ENCODE assay signal across 9 mouse cellular contexts in the genomic region with DNA sequence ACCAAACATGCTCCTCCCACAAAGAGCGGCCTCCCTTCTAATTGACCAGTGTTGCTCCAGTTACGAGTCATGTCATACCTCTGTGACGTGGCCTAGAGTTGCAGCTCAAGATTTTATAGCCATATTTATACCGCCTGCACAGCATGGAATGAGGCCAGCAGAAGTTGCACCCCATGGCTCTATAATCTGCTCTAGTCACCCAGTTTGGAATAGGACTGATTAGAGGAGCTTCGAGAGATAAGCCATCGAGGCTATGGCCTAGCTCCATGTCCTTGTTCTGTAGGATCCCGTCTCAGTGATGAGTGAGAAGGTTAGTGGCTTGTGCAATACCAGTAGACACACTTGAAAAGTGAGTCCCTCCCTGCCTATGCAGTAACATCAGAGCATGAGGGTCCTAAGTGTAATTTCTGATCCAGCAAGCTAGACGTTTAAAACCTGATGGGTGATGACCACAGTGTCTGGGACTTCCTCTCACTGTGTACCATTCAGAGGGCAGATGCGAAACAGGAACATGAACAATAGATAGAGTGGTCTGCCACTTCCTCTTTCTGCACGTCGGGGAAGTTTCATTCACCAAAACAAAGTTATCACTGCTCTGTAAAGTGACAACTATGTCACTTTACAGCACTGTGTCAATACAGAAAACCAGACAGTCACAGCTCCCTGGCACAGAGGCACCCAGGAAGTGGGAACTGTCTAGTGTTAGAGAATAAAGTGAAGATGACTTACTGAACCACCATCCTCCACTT. TPM values are rescaled to one million over a fixed set of nuclear protein-coding genes. Genes with fewer than 3 reads are reported as not detected.
A peak's percentile ranks its signal among the peaks of the same experiment; 100 is the strongest.
DNase-seq lines count a peak whose midpoint lies in the region; ATAC-seq and TF ChIP-seq lines count a peak whose summit lies in the region.
"Had no signal": no experiment of that assay in that cellular context is flagged by ENCODE, and none has a peak within 500 bp of the region (broad histone marks: within the 10 kb centered on the region; RNA-seq: fewer than 3 reads in every experiment).

No protein-coding gene starts in this region.

- in situ Hi-C loops in CH12.LX (cut with MboI; ENCODE audit: low pct_ligation_motif_present, low pct_unique_long_range_greater_than_20kb, low sequenced_read_pairs) = no loop called here

- dilution Hi-C loops in CH12.LX (cut with MboI; ENCODE audit: extremely low pct_ligation_motif_present, extremely low pct_unique_long_range_greater_than_20kb, low sequenced_read_pairs) = no loop called here

- peak; percentile 21; the same call in 1 of the 2 replicates for ATAC-seq in liver, embryonic 14.5 days (ENCODE audit: insufficient read depth)
- ATAC-seq in cerebellum, adult (ENCODE audit: insufficient number of reproducible peaks, low FRiP score, low TSS enrichment) = no peak

- H3K9me3 ChIP-seq in CH12.LX (replicated peaks; ENCODE audit: low read length) = no peaks in the 10 kb centered on the region
- H3K9me3 ChIP-seq in liver, embryonic 14.5 days (ENCODE audit: control insufficient read depth, low read length) = no peaks in the 10 kb centered on the region
- H3K9me3 ChIP-seq: embryonic facial prominence, embryonic 12.5 days had no signal

- no peak for TF ChIP-seq POLR2A in CH12.LX (IDR thresholded peaks at IDR 0.05; ENCODE audit: low read depth, low read length)

- peak overlapping the region; percentile 46; the same call in 1 of the 2 replicates for H3K4me2 ChIP-seq in CH12.LX (ENCODE audit: insufficient read depth, low read depth, poor library complexity, severe bottlenecking)
- no peak overlapping the region for H3K4me2 ChIP-seq in liver, embryonic 14.5 days (ENCODE audit: low read depth)
- H3K4me2 ChIP-seq: embryonic facial prominence, embryonic 12.5 days had no signal

- peak; percentile 56 for DNase-seq in CD4-positive helper T cell, adult 2 months (ENCODE audit: low read depth, low spot score)
- DNase-seq in CH12.LX (ENCODE audit: extremely low read depth) = peak; percentile 83
- peak in 1 of 3 experiments; percentile 40 for DNase-seq in liver, embryonic 14.5 days (ENCODE audit: low read depth in 3 of 3, low spot score in 3 of 3)
- peak; percentile 7 for DNase-seq in spleen, adult 12 weeks (ENCODE audit: low spot score)
- DNase-seq in left cerebral cortex, postnatal 10 days (ENCODE audit: extremely low spot score in 1 of 2, low spot score in 2 of 2) = no peak
- DNase-seq in MN1 (ENCODE audit: low spot score) = no peak
- DNase-seq: gastrocnemius, postnatal 10 days had no signal

- TF ChIP-seq CTCF in CH12.LX (conservative IDR thresholded peaks at IDR 0.05 in 1 of 2, IDR thresholded peaks at IDR 0.05 in 1 of 2; ENCODE audit: low read depth in 2 of 2, low read length in 2 of 2) = no peak
- TF ChIP-seq CTCF in liver, embryonic 14.5 days (IDR thresholded peaks at IDR 0.05; ENCODE audit: low read depth) = no peak

- H3K4me1 ChIP-seq in CH12.LX (ENCODE audit: control insufficient read depth in 1 of 2, insufficient read depth in 2 of 2) = peaks cover 22 to 48% of the 10 kb centered on the region in 2 experiments
- peaks cover 0 to 15% of the 10 kb centered on the region in 2 experiments; a peak in 2 of 4 replicates for H3K4me1 ChIP-seq in liver, embryonic 14.5 days (replicated peaks; ENCODE audit: control insufficient read depth in 2 of 2, insufficient read depth in 2 of 2, low read length in 1 of 2)
- H3K4me1 ChIP-seq: embryonic facial prominence, embryonic 12.5 days had no signal

- no peaks in the 10 kb centered on the region for H3K27me3 ChIP-seq in CH12.LX (replicated peaks)
- no peaks in the 10 kb centered on the region for H3K27me3 ChIP-seq in liver, embryonic 14.5 days (ENCODE audit: control insufficient read depth, insufficient read depth, low read length)
- H3K27me3 ChIP-seq: embryonic facial prominence, embryonic 12.5 days had no signal

- no peaks in the 10 kb centered on the region for H3K36me3 ChIP-seq in CH12.LX (replicated peaks in 1 of 2; ENCODE audit: control insufficient read depth in 1 of 2, insufficient read depth in 1 of 2, low read length in 1 of 2)
- no peaks in the 10 kb centered on the region for H3K36me3 ChIP-seq in liver, embryonic 14.5 days (replicated peaks; ENCODE audit: control insufficient read depth, insufficient read depth, low read depth)
- H3K36me3 ChIP-seq: embryonic facial prominence, embryonic 12.5 days had no signal

- no peak overlapping the region for H3K9ac ChIP-seq in CH12.LX (ENCODE audit: insufficient read depth, low read depth)
- no peak overlapping the region for H3K9ac ChIP-seq in liver, embryonic 14.5 days (replicated peaks)
- H3K9ac ChIP-seq: embryonic facial prominence, embryonic 12.5 days had no signal

- no peak overlapping the region for H3K27ac ChIP-seq in CH12.LX (ENCODE audit: insufficient read depth, low read depth)
- H3K27ac ChIP-seq in liver, embryonic 14.5 days = no peak overlapping the region
- H3K27ac ChIP-seq: embryonic facial prominence, embryonic 12.5 days had no signal

- intact Hi-C loops in left cerebral cortex, postnatal 10 days (cut with DNase I) = no loop called here

- TF ChIP-seq RAD21 in CH12.LX (IDR thresholded peaks at IDR 0.05; ENCODE audit: low read depth, low read length) = no peak

- TF ChIP-seq EP300 in CH12.LX (IDR thresholded peaks at IDR 0.05; ENCODE audit: low read length) = peak; percentile 84
- TF ChIP-seq EP300 in liver, embryonic 14.5 days (IDR thresholded peaks at IDR 0.05; ENCODE audit: low read depth) = no peak

- WGBS in liver, embryonic 14.5 days (ENCODE audit: insufficient replicate concordance) = 20% methylated on average over 11 of the region's 11 CpGs

- H3K79me2 ChIP-seq in CH12.LX (replicated peaks; ENCODE audit: control insufficient read depth, extremely low read depth, insufficient read depth, poor library complexity, severe bottlenecking) = no peaks in the 10 kb centered on the region

- no peak overlapping the region for H3K4me3 ChIP-seq in CH12.LX (replicated peaks in 1 of 3; ENCODE audit: low read depth in 2 of 3, low read length in 2 of 3, poor library complexity in 1 of 3)
- no peak overlapping the region for H3K4me3 ChIP-seq in liver, embryonic 14.5 days (ENCODE audit: insufficient read depth in 1 of 2, low read depth in 2 of 2, low read length in 2 of 2)
- H3K4me3 ChIP-seq: embryonic facial prominence, embryonic 12.5 days had no signal

TF ChIP-seq in CH12.LX, 34 proteins besides CTCF, POLR2A, EP300 and RAD21:
- 0 out of 2 replicates have a peak, but pooled peaks have one; percentile 19 for TF ChIP-seq HCFC1 (IDR thresholded peaks at IDR 0.05; ENCODE audit: low read depth, low read length)
- TF ChIP-seq MYC (IDR thresholded peaks at IDR 0.05; ENCODE audit: low read depth, low read length) = no peak
- TF ChIP-seq ETS1 (conservative IDR thresholded peaks at IDR 0.05; ENCODE audit: low read depth, low read length) = peak; percentile 27
- peak; percentile 86 for TF ChIP-seq IRF4 (IDR thresholded peaks at IDR 0.05; ENCODE audit: low read depth, low read length)
- TF ChIP-seq SIN3A (IDR thresholded peaks at IDR 0.05; ENCODE audit: low read length) = peak; percentile 16; the same call in 1 of the 2 replicates
- TF ChIP-seq ELF1 (IDR thresholded peaks at IDR 0.05; ENCODE audit: low read depth, low read length) = peak; percentile 75
- TF ChIP-seq BHLHE40 (IDR thresholded peaks at IDR 0.05; ENCODE audit: low read depth, low read length) = peak; percentile 72
- TF ChIP-seq CHD2 (IDR thresholded peaks at IDR 0.05; ENCODE audit: low read length) = no peak
- no peak for TF ChIP-seq TBP (conservative IDR thresholded peaks at IDR 0.05; ENCODE audit: low read depth, low read length)
- no peak for TF ChIP-seq GABPA (IDR thresholded peaks at IDR 0.05; ENCODE audit: insufficient replicate concordance, low read depth, low read length)
- peak; percentile 41; the same call in 1 of the 2 replicates for TF ChIP-seq MXI1 (IDR thresholded peaks at IDR 0.05; ENCODE audit: low read depth, low read length)

RNA-seq across cellular contexts. Expression of a gene that starts 18.5 kb away (rescaled TPM):
- total RNA-seq in CH12.LX (2012; rRNA removed) (not detected in 2 replicates), CH12.LX (2014; rRNA removed) (0.07 and 0.47 TPM in 2 replicates)
- 0.07 TPM in 1 of 2 replicates, not detected in the other for polyA plus RNA-seq in CH12.LX (2012; ENCODE audit: insufficient read length, low read depth)
- polyA plus RNA-seq in liver, embryonic 14.5 days (2012; rRNA removed) = 3.1 and 3.8 TPM in 2 replicates
- 9.1 and 9.8 TPM in 2 replicates for polyA plus RNA-seq in liver, embryonic 14.5 days (2014; fragmentation: Nextera tagmentation; extraction: Ambion mirVana)
- total RNA-seq in left cerebral cortex, postnatal 10 days (2021) = 10 to 100 TPM; 51.4 to 53.3 TPM

RNA-seq across cellular contexts. Expression of a gene that starts 52.6 kb away (rescaled TPM):
- total RNA-seq in CH12.LX (2012; rRNA removed) (9.1 and 17.5 TPM in 2 replicates), CH12.LX (2014; rRNA removed) (12.2 and 16.7 TPM in 2 replicates)
- 10.6 and 11.4 TPM in 2 replicates for polyA plus RNA-seq in CH12.LX (2012; ENCODE audit: insufficient read length, low read depth)
- 0.32 and 0.42 TPM in 2 replicates for polyA plus RNA-seq in liver, embryonic 14.5 days (2012; rRNA removed)
- 1.5 and 1.8 TPM in 2 replicates for polyA plus RNA-seq in liver, embryonic 14.5 days (2014; fragmentation: Nextera tagmentation; extraction: Ambion mirVana)
- 1 to 10 TPM; 3.7 to 4.9 TPM for total RNA-seq in left cerebral cortex, postnatal 10 days (2021)

Comparison
In these comparisons a context has a peak if more than half of its experiments do, and no peak if none do; other contexts are left out.
1. DNase-seq: peak in CD4-positive helper T cell, adult 2 months (single experiment), CH12.LX (single experiment) and spleen, adult 12 weeks (single experiment); none in left cerebral cortex, postnatal 10 days (0 of 2) and MN1 (single experiment).
2. RNA of a gene that starts 18.5 kb away (total RNA-seq): 51.4 to 53.3 TPM in left cerebral cortex, postnatal 10 days; 0.07 to 0.47 TPM in CH12.LX; every median in the first group is over 10 times any median in the second.